Mouse (Mus musculus): ENCODE results near the gene Igdcc4.

Gene Igdcc4

GRCm38 (mm10) chr9:65111698-65112097 lies 10.4 kb downstream of the Igdcc4 start:
- no peak for DNase-seq (ENCODE audit: extremely low spot score)

GRCm38 (mm10) chr9:65113694-65114093 lies 12.4 kb downstream of the Igdcc4 start:
- no peak for DNase-seq (ENCODE audit: extremely low spot score)

GRCm38 (mm10) chr9:65115891-65116290 lies 14.6 kb downstream of the Igdcc4 start:
- no peak for DNase-seq (ENCODE audit: extremely low spot score)

- no peak for DNase-seq (ENCODE audit: extremely low spot score)
Measured at GRCm38 (mm10) chr9:65117516-65117915, 16.2 kb downstream of the Igdcc4 start.

GRCm38 (mm10) chr9:65120935-65121334 lies 19.6 kb downstream of the Igdcc4 start:
- DNase-seq (ENCODE audit: extremely low spot score), result peak; percentile 78

GRCm38 (mm10) chr9:65122545-65122944 lies 21.3 kb downstream of the Igdcc4 start:
- no peak for DNase-seq (ENCODE audit: extremely low spot score)

- DNase-seq (ENCODE audit: extremely low spot score), result peak; percentile 81
Measured at GRCm38 (mm10) chr9:65123552-65124168, 22.4 kb downstream of the Igdcc4 start.

- peak; percentile 84 for DNase-seq (ENCODE audit: extremely low spot score)
Measured at GRCm38 (mm10) chr9:65128123-65128815, 27.0 kb downstream of the Igdcc4 start.

GRCm38 (mm10) chr9:65131717-65132116 lies 30.4 kb downstream of the Igdcc4 start:
- DNase-seq (ENCODE audit: extremely low spot score), result no peak

GRCm38 (mm10) chr9:65133739-65134138 lies 32.5 kb downstream of the Igdcc4 start:
- peak; percentile 86 for DNase-seq (ENCODE audit: extremely low spot score)

- DNase-seq (ENCODE audit: extremely low spot score), result no peak
Measured at GRCm38 (mm10) chr9:65135126-65135525, 33.8 kb downstream of the Igdcc4 start.

GRCm38 (mm10) chr9:65140491-65140890 lies 39.2 kb downstream of the Igdcc4 start:
- DNase-seq (ENCODE audit: extremely low spot score), result no peak

GRCm38 (mm10) chr9:65140936-65141305 lies 39.6 kb downstream of the Igdcc4 start, which contains the start of gene Igdcc3:
TSS of gene Igdcc3 (plus strand) at chr9:65141189.
- DNase-seq (ENCODE audit: extremely low spot score), result peak; percentile 93

GRCm38 (mm10) chr9:65141306-65141975 lies 40.2 kb downstream of the Igdcc4 start:
- DNase-seq (ENCODE audit: extremely low spot score), result peak; percentile 66

- peak; percentile 66 for DNase-seq (ENCODE audit: extremely low spot score)
Measured at GRCm38 (mm10) chr9:65141976-65142318, 40.7 kb downstream of the Igdcc4 start.

GRCm38 (mm10) chr9:65142399-65142798 lies 41.1 kb downstream of the Igdcc4 start:
- peak; percentile 67 for DNase-seq (ENCODE audit: extremely low spot score)

- no peak for DNase-seq (ENCODE audit: extremely low spot score)
Measured at GRCm38 (mm10) chr9:65146001-65146400, 44.7 kb downstream of the Igdcc4 start.

GRCm38 (mm10) chr9:65148507-65148906 lies 47.2 kb downstream of the Igdcc4 start:
- DNase-seq (ENCODE audit: extremely low spot score), result no peak

GRCm38 (mm10) chr9:65152711-65153330 lies 51.5 kb downstream of the Igdcc4 start:
- no peak for DNase-seq (ENCODE audit: extremely low spot score)

GRCm38 (mm10) chr9:65153331-65153711 lies 52.0 kb downstream of the Igdcc4 start:
- peak; percentile 72 for DNase-seq (ENCODE audit: extremely low spot score)

GRCm38 (mm10) chr9:65154692-65155455 lies 53.6 kb downstream of the Igdcc4 start:
- peak; percentile 81 for DNase-seq (ENCODE audit: extremely low spot score)

- peak; percentile 56 for DNase-seq (ENCODE audit: extremely low spot score)
Measured at GRCm38 (mm10) chr9:65156604-65157003, 55.3 kb downstream of the Igdcc4 start.
